ENCODE assay signal across 12 mouse cellular contexts in genomic region chr1:192786194-192786593, GRCm38 (mm10). TPM values are rescaled to one million over a fixed set of nuclear protein-coding genes. Genes with fewer than 3 reads are reported as not detected.
DNase-seq lines count a peak whose midpoint lies in the region; ATAC-seq and TF ChIP-seq lines count a peak whose summit lies in the region.
"Had no signal": no experiment of that assay in that cellular context is flagged by ENCODE, and none has a peak within 500 bp of the region (broad histone marks: within the 10 kb centered on the region; RNA-seq: fewer than 3 reads in every experiment).

No protein-coding gene starts in this region.

- no peak overlapping the region for H3K4me2 ChIP-seq in heart, embryonic 11.5 days
- no peak overlapping the region for H3K4me2 ChIP-seq in lung, embryonic 14.5 days
- H3K4me2 ChIP-seq in embryonic facial prominence, embryonic 15.5 days (replicated peaks), result no peak overlapping the region
- H3K4me2 ChIP-seq in stomach, embryonic 15.5 days, result no peak overlapping the region
- H3K4me2 ChIP-seq: hindbrain, embryonic 12.5 days; liver, embryonic 11.5 days had no signal

- TF ChIP-seq POLR2A in heart, adult 2 months (IDR thresholded peaks at IDR 0.05; ENCODE audit: insufficient read depth, low read depth, low read length), result no peak

- no peak for TF ChIP-seq EP300 in heart, adult 2 months (IDR thresholded peaks at IDR 0.05; ENCODE audit: insufficient read depth, low read depth, low read length)

- 67% methylated on average over 1 of the region's 1 CpGs for WGBS in heart, embryonic 11.5 days (ENCODE audit: insufficient replicate concordance)
- WGBS in heart, adult 2 months, result 89% methylated on average over 1 of the region's 1 CpGs
- WGBS in lung, embryonic 14.5 days, result 79% methylated on average over 1 of the region's 1 CpGs
- 84% methylated on average over 1 of the region's 1 CpGs for WGBS in embryonic facial prominence, embryonic 15.5 days
- WGBS in stomach, embryonic 15.5 days, result 59% methylated on average over 1 of the region's 1 CpGs

- H3K9me3 ChIP-seq in heart, embryonic 11.5 days (replicated peaks; ENCODE audit: control insufficient read depth, low read length), result no peaks in the 10 kb centered on the region
- no peaks in the 10 kb centered on the region for H3K9me3 ChIP-seq in lung, embryonic 14.5 days (ENCODE audit: low read depth, low read length)
- H3K9me3 ChIP-seq in embryonic facial prominence, embryonic 15.5 days (replicated peaks), result no peaks in the 10 kb centered on the region
- no peaks in the 10 kb centered on the region for H3K9me3 ChIP-seq in stomach, embryonic 15.5 days
- H3K9me3 ChIP-seq: hindbrain, embryonic 12.5 days had no signal

- no peak for TF ChIP-seq CTCF in heart, adult 2 months (IDR thresholded peaks at IDR 0.05)
- TF ChIP-seq CTCF in lung, embryonic 14.5 days (IDR thresholded peaks at IDR 0.05; ENCODE audit: low read depth), result no peak

- ATAC-seq in heart, embryonic 11.5 days (replicated peaks; ENCODE audit: insufficient number of reproducible peaks, low FRiP score, low TSS enrichment), result no peak
- no peak for ATAC-seq in lung, embryonic 14.5 days (ENCODE audit: insufficient read depth)
- ATAC-seq in embryonic facial prominence, embryonic 15.5 days (ENCODE audit: insufficient number of reproducible peaks, low FRiP score, low TSS enrichment, low read depth), result no peak
- no peak for ATAC-seq in stomach, embryonic 15.5 days (ENCODE audit: insufficient read depth, low FRiP score, low read depth)

- intact Hi-C loops in heart, adult 2 months (cut with DNase I), result loop anchor here (2.0 to 5.0 kb wide), 2 partner anchors 69 to 301 kb away; partner anchors contain the start of gene Sertad4

- H3K36me3 ChIP-seq in heart, embryonic 11.5 days (ENCODE audit: control insufficient read depth, insufficient read depth, low read length), result no peaks in the 10 kb centered on the region
- no peaks in the 10 kb centered on the region for H3K36me3 ChIP-seq in heart, adult 2 months (ENCODE audit: control insufficient read depth, insufficient read depth, low read length)
- no peaks in the 10 kb centered on the region for H3K36me3 ChIP-seq in lung, embryonic 14.5 days (ENCODE audit: insufficient read depth)
- H3K36me3 ChIP-seq in embryonic facial prominence, embryonic 15.5 days, result no peaks in the 10 kb centered on the region
- H3K36me3 ChIP-seq in stomach, embryonic 15.5 days, result no peaks in the 10 kb centered on the region
- H3K36me3 ChIP-seq: hindbrain, embryonic 12.5 days had no signal

- no peaks in the 10 kb centered on the region for H3K79me2 ChIP-seq in heart, adult 2 months (replicated peaks; ENCODE audit: control insufficient read depth, insufficient read depth, low read length)

- H3K27me3 ChIP-seq in heart, embryonic 11.5 days (ENCODE audit: control insufficient read depth, insufficient read depth, low read length), result no peaks in the 10 kb centered on the region
- no peaks in the 10 kb centered on the region for H3K27me3 ChIP-seq in heart, adult 2 months (ENCODE audit: control insufficient read depth, insufficient read depth, low read length)
- H3K27me3 ChIP-seq in lung, embryonic 14.5 days (ENCODE audit: insufficient read depth, low read length), result no peaks in the 10 kb centered on the region
- H3K27me3 ChIP-seq in embryonic facial prominence, embryonic 15.5 days, result no peaks in the 10 kb centered on the region; the same call in 1 of the 2 replicates
- H3K27me3 ChIP-seq in stomach, embryonic 15.5 days (replicated peaks), result no peaks in the 10 kb centered on the region
- H3K27me3 ChIP-seq: hindbrain, embryonic 12.5 days had no signal

- H3K4me3 ChIP-seq in heart, embryonic 11.5 days (ENCODE audit: low read depth, low read length), result no peak overlapping the region
- H3K4me3 ChIP-seq in heart, adult 2 months, result no peak overlapping the region
- no peak overlapping the region for H3K4me3 ChIP-seq in lung, embryonic 14.5 days (ENCODE audit: low read depth, low read length)
- no peak overlapping the region for H3K4me3 ChIP-seq in embryonic facial prominence, embryonic 15.5 days (replicated peaks)
- H3K4me3 ChIP-seq in stomach, embryonic 15.5 days (replicated peaks), result no peak overlapping the region
- H3K4me3 ChIP-seq: erythroblast, embryonic 14.5 days; hindbrain, embryonic 12.5 days had no signal

- peaks cover 11% of the 10 kb centered on the region for H3K4me1 ChIP-seq in heart, embryonic 11.5 days (ENCODE audit: control insufficient read depth, insufficient read depth, low read length)
- H3K4me1 ChIP-seq in heart, adult 2 months (ENCODE audit: control insufficient read depth, insufficient read depth, low read length), result peaks cover 8% of the 10 kb centered on the region
- H3K4me1 ChIP-seq in lung, embryonic 14.5 days (ENCODE audit: insufficient read depth), result peaks cover 29% of the 10 kb centered on the region
- peaks cover 60% of the 10 kb centered on the region for H3K4me1 ChIP-seq in embryonic facial prominence, embryonic 15.5 days
- H3K4me1 ChIP-seq in stomach, embryonic 15.5 days, result peaks cover 26% of the 10 kb centered on the region

- H3K27ac ChIP-seq in heart, embryonic 11.5 days (ENCODE audit: low read depth, low read length), result peak overlapping the region; percentile 70; the same call in 1 of the 2 replicates
- no peak overlapping the region for H3K27ac ChIP-seq in heart, adult 2 months
- H3K27ac ChIP-seq in lung, embryonic 14.5 days (ENCODE audit: low read depth), result peak overlapping the region; percentile 8; the same call in 1 of the 2 replicates
- H3K27ac ChIP-seq in embryonic facial prominence, embryonic 15.5 days (replicated peaks), result peak overlapping the region; percentile 73
- H3K27ac ChIP-seq in stomach, embryonic 15.5 days, result peak overlapping the region; percentile 58; the same call in 1 of the 2 replicates
- H3K27ac ChIP-seq: hindbrain, embryonic 12.5 days had no signal

- no peak overlapping the region for H3K9ac ChIP-seq in heart, embryonic 11.5 days (ENCODE audit: low read depth, low read length)
- no peak overlapping the region for H3K9ac ChIP-seq in heart, adult 2 months (ENCODE audit: low read depth, low read length)
- no peak overlapping the region; the same call in 1 of the 2 replicates for H3K9ac ChIP-seq in lung, embryonic 14.5 days
- H3K9ac ChIP-seq in embryonic facial prominence, embryonic 15.5 days, result no peak overlapping the region
- H3K9ac ChIP-seq in stomach, embryonic 15.5 days, result no peak overlapping the region
- H3K9ac ChIP-seq: hindbrain, embryonic 12.5 days had no signal

- no peak for DNase-seq in heart, adult 2 months
- no peak for DNase-seq in lung, embryonic 14.5 days
- no peak for DNase-seq in lung, postnatal 14 days
- no peak for DNase-seq in ovary, postnatal 14 days (ENCODE audit: low spot score)
- no peak for DNase-seq in urinary bladder, adult 18-20 months (ENCODE audit: low spot score in 2 of 2)
- DNase-seq: cerebellum, postnatal 10 days had no signal

RNA-seq across cellular contexts. Expression of gene Hhat, which starts 15.2 kb away (rescaled TPM):
- 7.2 and 9.5 TPM in 2 replicates for polyA plus RNA-seq in heart, embryonic 11.5 days (2014; fragmentation: Nextera tagmentation; extraction: Ambion mirVana)
- total RNA-seq in heart, adult 2 months (2021), result 1 to 10 TPM; 1.6 to 2.1 TPM
- 2.8 and 3.5 TPM in 2 replicates for polyA plus RNA-seq in heart, adult 2 months (2012; rRNA removed)
- 12.8 and 12.9 TPM in 2 replicates for polyA plus RNA-seq in lung, embryonic 14.5 days (2014; fragmentation: Nextera tagmentation; extraction: Ambion mirVana)
- 9.5 and 9.6 TPM in 2 replicates for polyA plus RNA-seq in embryonic facial prominence, embryonic 15.5 days (2015; fragmentation: Nextera tagmentation; extraction: Ambion mirVana)
- 8.7 and 9.7 TPM in 2 replicates for polyA plus RNA-seq in stomach, embryonic 15.5 days (2015; fragmentation: Nextera tagmentation; extraction: Ambion mirVana)
- polyA plus RNA-seq: erythroblast, embryonic 14.5 days had no signal
